Mouse (Mus musculus) neutrophil, adult 5-6 weeks (primary cell): ENCODE data around the gene Gm17359. TPM values are rescaled to one million over a fixed set of nuclear protein-coding genes. Genes with fewer than 3 reads are reported as not detected.
A peak's percentile ranks its signal among the peaks of the same experiment; 100 is the strongest.
"Not testable (repeated sequence)": the region's sequence is repeated elsewhere in the genome, so short reads cannot be mapped to it uniquely, and the experiment has no call there.

Experiments used
- ATAC-seq: fragments of 151-379, 151-347 bp; 2 replicates; pipeline ENCODE4 v1.8.0; 2017; ENCODE audit warnings: mild to moderate bottlenecking, moderate TSS enrichment; ENCODE audit not compliant: insufficient number of reproducible peaks, poor library complexity, low FRiP score, severe bottlenecking; ENCODE audit errors: extremely low read depth
- total RNA-seq: library from RNA; stranded (forward); fragments of 200-1000 nt; gene quantifications from 2 replicates; pipeline ENCODE4 v1.2.3, GENCODE M21; 2017

Gene Gm17359
- total RNA-seq, 1 experiment from 2014 or later, result not detected

- no peak for ATAC-seq
Measured at GRCm38 (mm10) chr3:79408546-79408945, 72.1 kb downstream of the Gm17359 start.

- ATAC-seq, result no peak
Measured at GRCm38 (mm10) chr3:79409927-79410628, 73.6 kb downstream of the Gm17359 start.

GRCm38 (mm10) chr3:79410629-79410995 lies 74.2 kb downstream of the Gm17359 start:
- ATAC-seq, result no peak

GRCm38 (mm10) chr3:79411666-79412065 lies 75.2 kb downstream of the Gm17359 start:
- ATAC-seq, result no peak

GRCm38 (mm10) chr3:79413492-79413891 lies 77.0 kb downstream of the Gm17359 start:
- no peak for ATAC-seq

- ATAC-seq, result no peak
Measured at GRCm38 (mm10) chr3:79415081-79415480, 78.6 kb downstream of the Gm17359 start.

GRCm38 (mm10) chr3:79415929-79416328 lies 79.5 kb downstream of the Gm17359 start:
- ATAC-seq, result no peak

GRCm38 (mm10) chr3:79416944-79417680 lies 80.7 kb downstream of the Gm17359 start:
- ATAC-seq, result no peak

GRCm38 (mm10) chr3:79418921-79419320 lies 82.5 kb downstream of the Gm17359 start:
- no peak for ATAC-seq

GRCm38 (mm10) chr3:79425441-79425840 lies 89.0 kb downstream of the Gm17359 start:
- no peak for ATAC-seq

- no peak for ATAC-seq
Measured at GRCm38 (mm10) chr3:79433593-79433992, 97.1 kb downstream of the Gm17359 start.

GRCm38 (mm10) chr3:79434436-79434835 lies 98.0 kb downstream of the Gm17359 start:
- ATAC-seq, result no peak

- ATAC-seq, result no peak
Measured at GRCm38 (mm10) chr3:79434985-79435384, 98.5 kb downstream of the Gm17359 start.

GRCm38 (mm10) chr3:79436186-79436585 lies 99.7 kb downstream of the Gm17359 start:
- ATAC-seq, result no peak

GRCm38 (mm10) chr3:79438276-79438675 lies 101.8 kb downstream of the Gm17359 start:
- 0 out of 2 replicates have a peak, but pooled peaks have one; percentile 30 for ATAC-seq

- ATAC-seq, result no peak
Measured at GRCm38 (mm10) chr3:79440976-79441491, 104.6 kb downstream of the Gm17359 start.

- ATAC-seq, result no peak
Measured at GRCm38 (mm10) chr3:79443850-79444249, 107.4 kb downstream of the Gm17359 start.

GRCm38 (mm10) chr3:79445041-79445440 lies 108.6 kb downstream of the Gm17359 start:
- ATAC-seq, result no peak

- ATAC-seq, result no peak
Measured at GRCm38 (mm10) chr3:79446124-79446523, 109.7 kb downstream of the Gm17359 start.

GRCm38 (mm10) chr3:79446648-79447047 lies 110.2 kb downstream of the Gm17359 start:
- ATAC-seq, result not testable (repeated sequence)
